ENCODE assay signal across 8 mouse cellular contexts in the genomic region with DNA sequence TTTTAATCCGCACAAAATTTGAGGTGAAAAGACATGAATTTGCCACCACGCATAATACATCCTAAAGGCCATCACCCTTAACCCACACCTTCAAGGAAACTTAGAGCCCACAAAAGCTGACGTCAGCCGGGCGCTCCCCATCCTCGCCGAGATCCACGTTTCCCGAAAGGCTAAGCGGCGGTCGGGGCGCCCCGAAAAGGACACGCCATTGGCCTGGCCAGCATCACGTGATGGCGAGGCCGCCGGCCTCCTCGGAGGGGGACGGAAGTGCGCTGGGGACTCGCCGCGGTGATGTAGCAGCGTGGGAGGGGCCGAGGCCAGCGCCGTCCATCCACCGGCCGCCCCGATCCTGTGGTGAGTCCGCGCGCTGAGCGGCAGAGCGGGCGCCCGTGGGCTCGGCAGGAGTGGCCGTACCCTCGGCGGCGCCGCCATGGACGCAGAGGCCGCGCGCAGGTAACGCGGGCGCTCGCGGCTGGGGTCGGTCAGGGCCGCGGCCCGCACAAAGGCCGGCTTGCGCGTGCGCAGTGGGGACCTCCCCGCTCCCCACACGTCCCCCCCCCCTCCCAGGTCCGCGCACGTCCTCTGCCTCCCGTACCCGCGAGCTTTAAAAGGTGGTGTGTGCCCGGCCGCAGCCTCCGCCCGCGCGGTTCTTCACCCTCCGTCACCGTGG. TPM values are rescaled to one million over a fixed set of nuclear protein-coding genes. Genes with fewer than 3 reads are reported as not detected.
DNase-seq lines count a peak whose midpoint lies in the region; ATAC-seq and TF ChIP-seq lines count a peak whose summit lies in the region.
"Not testable (repeated sequence)": the region's sequence is repeated elsewhere in the genome, so short reads cannot be mapped to it uniquely, and the experiment has no call there.

Gene Tdg (plus strand): TSS at position 243 of the 670 bp plus-strand sequence.

- peak; percentile 91 for ATAC-seq in cerebellum, adult (ENCODE audit: insufficient number of reproducible peaks, low FRiP score, low TSS enrichment)
- peak; percentile 97 for ATAC-seq in forebrain, embryonic 13.5 days
- ATAC-seq in liver, postnatal 0 days: peak; percentile 99
- ATAC-seq in neural tube, embryonic 14.5 days (ENCODE audit: low read depth): peak; percentile 97

- H3K4me2 ChIP-seq in forebrain, embryonic 13.5 days: peak within 1 kb of the TSS; percentile 94
- H3K4me2 ChIP-seq in liver, postnatal 0 days (ENCODE audit: low read depth, low read length): peak within 1 kb of the TSS; percentile 96
- H3K4me2 ChIP-seq in neural tube, embryonic 14.5 days (ENCODE audit: low read depth, low read length): peak within 1 kb of the TSS; percentile 95

- TF ChIP-seq CTCF in E14TG2a.4 (conservative IDR thresholded peaks at IDR 0.05; ENCODE audit: low read length); liver, postnatal 0 days (IDR thresholded peaks at IDR 0.05; ENCODE audit: low read depth): not testable (repeated sequence)

- peak within 1 kb of the TSS; percentile 91 for H3K27ac ChIP-seq in forebrain, embryonic 13.5 days
- H3K27ac ChIP-seq in liver, postnatal 0 days (ENCODE audit: low read depth): peak within 1 kb of the TSS; percentile 91
- peak within 1 kb of the TSS; percentile 90 for H3K27ac ChIP-seq in neural tube, embryonic 14.5 days (ENCODE audit: low read depth, low read length)

- DNase-seq in heart, postnatal 10 days: peak; percentile 91 to 93
- DNase-seq in large intestine, adult 2 months (ENCODE audit: low read depth, low spot score): peak; percentile 76
- DNase-seq in liver, postnatal 0 days: peak; percentile 94
- DNase-seq in testis, postnatal 10 days (ENCODE audit: low spot score): peak; percentile 88

- peak within 1 kb of the TSS; percentile 86 for H3K9ac ChIP-seq in forebrain, embryonic 13.5 days
- peak within 1 kb of the TSS; percentile 71 for H3K9ac ChIP-seq in liver, postnatal 0 days (replicated peaks)
- peak within 1 kb of the TSS; percentile 79 for H3K9ac ChIP-seq in neural tube, embryonic 14.5 days (replicated peaks; ENCODE audit: low read depth, low read length)

- H3K27me3 ChIP-seq in E14TG2a.4 (ENCODE audit: insufficient read depth, low read length); forebrain, embryonic 13.5 days; liver, postnatal 0 days (ENCODE audit: insufficient read depth, low read length); neural tube, embryonic 14.5 days (ENCODE audit: control insufficient read depth, insufficient read depth, low read length): not testable (repeated sequence)

- peaks cover 24% of the 10 kb centered on the region for H3K9me3 ChIP-seq in E14TG2a.4 (ENCODE audit: low read length)
- not testable (repeated sequence) for H3K9me3 ChIP-seq in forebrain, embryonic 13.5 days (replicated peaks); liver, postnatal 0 days (ENCODE audit: low read length); neural tube, embryonic 14.5 days (ENCODE audit: control insufficient read depth, low read length)

- peak within 1 kb of the TSS; percentile 89 for H3K4me3 ChIP-seq in E14TG2a.4 (replicated peaks; ENCODE audit: low read length)
- peak within 1 kb of the TSS; percentile 86 for H3K4me3 ChIP-seq in forebrain, embryonic 13.5 days
- H3K4me3 ChIP-seq in liver, postnatal 0 days (ENCODE audit: low read depth, low read length): peak within 1 kb of the TSS; percentile 66
- H3K4me3 ChIP-seq in neural tube, embryonic 14.5 days (ENCODE audit: low read depth, low read length): peak within 1 kb of the TSS; percentile 77

- not testable (repeated sequence) for TF ChIP-seq EP300 in liver, postnatal 0 days (IDR thresholded peaks at IDR 0.05; ENCODE audit: low read depth)

- 0% methylated on average over 38 of the region's 78 CpGs for WGBS in forebrain, embryonic 13.5 days
- WGBS in large intestine, adult 2 months: under 1% methylated on average over 78 of the region's 78 CpGs
- WGBS in liver, postnatal 0 days (ENCODE audit: insufficient replicate concordance): 2% methylated on average over 57 of the region's 78 CpGs
- whole genome bisulfite sequencing in neural tube, embryonic 14.5 days: under 1% methylated on average over 61 of the region's 78 CpGs

- intact Hi-C loops in heart, postnatal 10 days (cut with DNase I): not testable (repeated sequence)

- peaks cover 29% of the 10 kb centered on the region for H3K36me3 ChIP-seq in E14TG2a.4 (ENCODE audit: insufficient read depth, low read length)
- H3K36me3 ChIP-seq in forebrain, embryonic 13.5 days (ENCODE audit: poor library complexity, severe bottlenecking): peaks cover 25% of the 10 kb centered on the region
- H3K36me3 ChIP-seq in liver, postnatal 0 days (replicated peaks; ENCODE audit: insufficient read depth, low read length); neural tube, embryonic 14.5 days (ENCODE audit: control insufficient read depth, insufficient read depth, low read length): not testable (repeated sequence)

- H3K4me1 ChIP-seq in E14TG2a.4 (replicated peaks; ENCODE audit: low read depth, low read length): peaks cover 33% of the 10 kb centered on the region
- peaks cover 23% of the 10 kb centered on the region for H3K4me1 ChIP-seq in forebrain, embryonic 13.5 days
- H3K4me1 ChIP-seq in liver, postnatal 0 days (ENCODE audit: insufficient read depth): peaks cover 15% of the 10 kb centered on the region
- H3K4me1 ChIP-seq in neural tube, embryonic 14.5 days (ENCODE audit: control insufficient read depth, insufficient read depth, low read length): peaks cover 14% of the 10 kb centered on the region

RNA-seq across cellular contexts. Expression of gene Tdg, which starts in this region (rescaled TPM):
- 241 and 264 TPM in 2 replicates for polyA plus RNA-seq in forebrain, embryonic 13.5 days (2015; fragmentation: Nextera tagmentation; extraction: Ambion mirVana)
- 10 to 100 TPM; 31.2 to 32.5 TPM for total RNA-seq in heart, postnatal 10 days (2021)
- polyA plus RNA-seq in large intestine, adult 2 months (2012; rRNA removed): 28.2 and 29.5 TPM in 2 replicates
- 20.8 and 22.3 TPM in 2 replicates for polyA plus RNA-seq in liver, postnatal 0 days (2015; fragmentation: Nextera tagmentation; extraction: Ambion mirVana)
- 157 and 206 TPM in 2 replicates for polyA plus RNA-seq in neural tube, embryonic 14.5 days (2014; fragmentation: Nextera tagmentation; extraction: Ambion mirVana)

Comparison
In these comparisons a context has a peak if more than half of its experiments do, and no peak if none do; other contexts are left out.
1. Peak in every context shown above with its lines: DNase-seq, ATAC-seq, H3K4me3 ChIP-seq and H3K27ac ChIP-seq.